Mouse (Mus musculus): ENCODE data around the gene Cpxm1.

DNA sequence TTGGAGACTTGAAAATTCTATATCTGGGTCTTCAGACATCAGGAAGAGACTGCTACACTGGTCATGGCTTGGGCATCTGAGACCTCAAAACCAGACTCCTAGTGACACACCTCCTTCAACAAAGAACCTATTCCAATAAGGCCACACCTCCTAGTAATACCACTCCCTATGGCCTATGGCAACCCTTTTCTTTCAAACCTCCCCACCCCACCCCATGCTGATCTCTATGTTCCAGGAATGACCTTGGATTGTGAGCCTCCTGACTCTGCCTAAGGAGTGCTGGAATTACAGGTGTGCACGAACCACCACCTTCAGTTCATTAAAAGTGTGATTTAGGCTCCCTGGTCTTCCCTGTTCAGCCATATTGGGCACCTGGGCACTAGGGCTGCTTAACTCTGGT, 2.7 kb upstream of the Cpxm1 start:
- TF ChIP-seq POLR2A (IDR thresholded peaks at IDR 0.05; ENCODE audit: extremely low read depth, insufficient read depth, low read length) = no peak
- no peak for TF ChIP-seq CTCF (IDR thresholded peaks at IDR 0.05; ENCODE audit: low read depth, low read length)
